Mouse (Mus musculus) inflammation-experienced regulatory T-cells, adult 6 months (primary cell): ENCODE measurements around the gene Rgs1. TPM values are rescaled to one million over a fixed set of nuclear protein-coding genes. Genes with fewer than 3 reads are reported as not detected.

Source experiments
- ATAC-seq: one replicate; pipeline ENCODE4 v1.8.0; 2017
- polyA plus RNA-seq, 3 experiments: library from polyadenylated mRNA; unstranded; fragments of 100-300 nt; shearing (Covaris generic); gene quantifications; one replicate each; pipeline ENCODE4 v1.2.1; 2017

The Rgs1 gene
- polyA plus RNA-seq: 100 to 1,000 TPM; 336 to 775 (median 626) TPM

- peak; percentile 89 for ATAC-seq
Measured at GRCm38 (mm10) chr1:144248923-144249322, at the start of gene Rgs1. Gene Rgs1 (minus strand): TSS chr1:144249242.

GRCm38 (mm10) chr1:144283020-144284014, 34.3 kb upstream of the Rgs1 start:
- peak; percentile 87 for ATAC-seq

- ATAC-seq: no peak
Measured at GRCm38 (mm10) chr1:144280056-144280455, 31.0 kb upstream of the Rgs1 start.

GRCm38 (mm10) chr1:144272991-144273390, 23.9 kb upstream of the Rgs1 start:
- peak; percentile 92 for ATAC-seq

GRCm38 (mm10) chr1:144269112-144269511, 20.1 kb upstream of the Rgs1 start:
- no peak for ATAC-seq

- no peak for ATAC-seq
Measured at GRCm38 (mm10) chr1:144267471-144268470, 18.7 kb upstream of the Rgs1 start.

GRCm38 (mm10) chr1:144264000-144264399, 15.0 kb upstream of the Rgs1 start:
- peak; percentile 57 for ATAC-seq

- ATAC-seq: no peak
Measured at GRCm38 (mm10) chr1:144262008-144262407, 13.0 kb upstream of the Rgs1 start.

- ATAC-seq: peak; percentile 10
Measured at GRCm38 (mm10) chr1:144258779-144259178, 9.7 kb upstream of the Rgs1 start.

- ATAC-seq: peak; percentile 78
Measured at GRCm38 (mm10) chr1:144256556-144257331, 7.7 kb upstream of the Rgs1 start.

GRCm38 (mm10) chr1:144248206-144248605, 836 bp downstream of the Rgs1 start:
- ATAC-seq: no peak

GRCm38 (mm10) chr1:144247382-144247781, 1.7 kb downstream of the Rgs1 start:
- peak; percentile 6 for ATAC-seq

- ATAC-seq: peak; percentile 52
Measured at GRCm38 (mm10) chr1:144243511-144243910, 5.5 kb downstream of the Rgs1 start.

GRCm38 (mm10) chr1:144239195-144239594, 9.8 kb downstream of the Rgs1 start:
- ATAC-seq: no peak

- peak; percentile 92 for ATAC-seq
Measured at GRCm38 (mm10) chr1:144215230-144215629, 33.8 kb downstream of the Rgs1 start.

- no peak for ATAC-seq
Measured at GRCm38 (mm10) chr1:144210912-144211311, 38.1 kb downstream of the Rgs1 start.

GRCm38 (mm10) chr1:144206281-144207061, 42.6 kb downstream of the Rgs1 start:
- ATAC-seq: no peak

GRCm38 (mm10) chr1:144204766-144205165, 44.3 kb downstream of the Rgs1 start:
- no peak for ATAC-seq

GRCm38 (mm10) chr1:144202939-144203338, 46.1 kb downstream of the Rgs1 start:
- peak; percentile 92 for ATAC-seq

GRCm38 (mm10) chr1:144200496-144200895, 48.5 kb downstream of the Rgs1 start:
- no peak for ATAC-seq

GRCm38 (mm10) chr1:144199538-144199937, 49.5 kb downstream of the Rgs1 start:
- ATAC-seq: no peak
